Mouse (Mus musculus) urinary bladder, postnatal 25 days (tissue): ENCODE data around the gene Meox2.
"Not testable (repeated sequence)": the region's sequence is repeated elsewhere in the genome, so short reads cannot be mapped to it uniquely, and the experiment has no call there.

ENCODE experiments used
- DNase-seq: peaks from one replicate; pipeline ENCODE4 v3.0.0; 2022; ENCODE audit warnings: low spot score

Meox2 gene

GRCm38 (mm10) chr12:37108390-37108738 lies at the start of gene Meox2:
Gene Meox2 (plus strand): TSS chr12:37108540.
- DNase-seq = no peak

- DNase-seq = no peak
Observed at GRCm38 (mm10) chr12:37072636-37073035, 35.7 kb upstream of the Meox2 start.

DNA sequence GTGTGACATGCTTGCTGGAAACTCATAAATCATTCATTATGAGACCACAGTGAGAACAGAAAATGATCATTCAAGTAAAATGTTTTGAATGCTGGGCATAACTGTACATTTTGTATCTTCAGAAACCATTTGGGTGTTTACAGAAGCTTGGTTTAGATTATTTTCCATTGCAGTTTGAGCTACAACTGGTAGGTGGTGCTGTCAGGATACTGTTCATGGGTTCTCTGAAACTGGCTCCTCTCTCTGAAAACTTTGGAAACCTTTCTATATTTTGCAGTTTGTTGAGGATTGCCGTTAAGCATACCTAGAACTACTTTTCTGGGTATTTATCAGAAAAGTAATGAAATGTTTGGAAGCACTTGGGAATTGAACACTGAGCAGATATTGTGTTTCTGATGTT lies 31.0 kb upstream of the Meox2 start:
- no peak for DNase-seq

GRCm38 (mm10) chr12:37080005-37080404 lies 28.3 kb upstream of the Meox2 start:
- DNase-seq = not testable (repeated sequence)

DNA sequence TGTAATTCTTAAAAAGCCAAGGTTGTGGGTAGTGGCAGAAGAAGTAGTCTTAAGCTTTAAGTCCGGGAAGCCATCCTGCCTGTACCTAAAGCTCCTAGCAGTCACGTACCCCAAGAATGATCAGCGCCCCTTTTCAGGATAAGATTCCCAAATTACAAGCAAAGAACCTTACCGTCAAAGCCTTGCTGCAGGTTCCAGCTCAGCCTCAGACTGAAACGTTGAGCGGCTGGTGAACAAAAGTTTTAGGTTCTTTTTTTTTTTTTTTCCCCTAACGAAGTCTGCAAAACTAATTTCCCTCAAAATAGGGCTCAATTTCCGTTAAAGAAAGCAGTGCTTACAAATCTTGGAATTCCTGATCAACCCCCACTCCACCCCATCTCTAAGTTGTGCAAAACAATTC lies 1.8 kb upstream of the Meox2 start:
- no peak for DNase-seq

DNA sequence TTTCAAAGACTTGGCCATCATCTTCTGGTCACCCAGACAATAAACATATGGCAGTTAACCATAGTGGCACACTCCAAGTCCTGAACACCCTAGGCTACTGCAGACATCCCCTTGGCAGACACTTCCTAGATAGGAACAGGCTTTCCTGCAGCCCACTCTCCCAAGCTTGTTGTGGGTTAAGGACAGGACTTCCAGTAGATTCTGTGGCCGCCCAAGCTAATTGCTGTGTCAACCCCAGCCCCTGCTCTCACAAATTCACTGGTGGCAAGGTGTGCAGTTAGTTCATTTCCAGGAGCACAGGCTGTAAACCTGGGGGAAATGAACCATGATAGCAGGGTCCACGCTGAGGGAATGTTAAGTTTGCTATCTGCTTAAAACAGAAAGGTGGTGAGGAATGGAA lies 1.2 kb upstream of the Meox2 start:
- no peak for DNase-seq

GRCm38 (mm10) chr12:37107713-37108389 lies 489 bp upstream of the Meox2 start:
- DNase-seq = no peak

DNA sequence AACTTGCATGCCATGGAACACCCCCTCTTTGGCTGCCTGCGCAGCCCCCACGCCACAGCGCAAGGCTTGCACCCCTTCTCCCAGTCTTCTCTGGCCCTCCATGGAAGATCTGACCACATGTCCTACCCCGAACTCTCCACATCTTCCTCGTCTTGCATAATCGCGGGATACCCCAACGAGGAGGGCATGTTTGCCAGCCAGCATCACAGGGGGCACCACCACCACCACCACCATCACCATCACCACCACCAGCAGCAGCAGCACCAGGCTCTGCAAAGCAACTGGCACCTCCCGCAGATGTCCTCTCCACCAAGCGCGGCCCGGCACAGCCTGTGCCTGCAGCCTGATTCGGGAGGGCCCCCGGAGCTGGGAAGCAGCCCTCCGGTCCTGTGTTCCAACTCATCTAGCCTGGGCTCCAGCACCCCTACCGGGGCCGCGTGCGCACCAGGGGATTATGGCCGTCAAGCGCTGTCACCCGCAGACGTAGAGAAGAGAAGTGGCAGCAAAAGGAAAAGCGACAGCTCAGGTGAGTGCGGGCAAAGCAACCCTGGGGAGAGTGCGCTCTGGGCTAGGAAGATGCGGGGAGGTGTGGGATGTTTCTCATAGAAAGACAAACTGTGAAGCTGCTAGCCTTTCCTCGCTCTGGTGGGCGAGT lies 606 bp downstream of the Meox2 start:
- DNase-seq = no peak

DNA sequence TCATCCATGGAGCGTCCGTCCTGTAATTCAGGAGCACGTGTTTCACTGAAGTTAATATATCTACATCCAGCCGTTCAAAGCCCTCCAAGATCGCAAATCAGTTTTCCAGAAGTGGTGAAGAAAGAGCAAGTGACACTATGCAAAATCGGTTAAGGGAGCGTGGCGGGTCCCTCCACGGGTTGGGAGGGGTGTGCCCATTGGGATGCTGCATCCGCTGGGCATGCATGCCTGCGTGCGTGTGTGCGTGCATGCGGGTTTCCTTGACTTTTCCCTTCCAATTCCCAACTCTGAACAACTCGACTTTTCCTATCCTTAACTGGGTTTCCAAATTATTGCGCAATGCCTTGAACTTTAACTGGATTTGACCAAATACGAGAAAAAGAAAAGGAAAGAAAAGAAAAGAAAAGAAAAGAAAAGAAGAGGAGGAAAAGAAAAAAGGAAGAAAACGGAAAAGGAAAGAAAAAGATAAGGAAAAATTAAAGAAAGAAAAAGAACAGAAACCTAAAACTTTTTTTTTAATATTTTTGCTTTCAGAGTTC lies 1.2 kb downstream of the Meox2 start:
- DNase-seq = no peak

DNA sequence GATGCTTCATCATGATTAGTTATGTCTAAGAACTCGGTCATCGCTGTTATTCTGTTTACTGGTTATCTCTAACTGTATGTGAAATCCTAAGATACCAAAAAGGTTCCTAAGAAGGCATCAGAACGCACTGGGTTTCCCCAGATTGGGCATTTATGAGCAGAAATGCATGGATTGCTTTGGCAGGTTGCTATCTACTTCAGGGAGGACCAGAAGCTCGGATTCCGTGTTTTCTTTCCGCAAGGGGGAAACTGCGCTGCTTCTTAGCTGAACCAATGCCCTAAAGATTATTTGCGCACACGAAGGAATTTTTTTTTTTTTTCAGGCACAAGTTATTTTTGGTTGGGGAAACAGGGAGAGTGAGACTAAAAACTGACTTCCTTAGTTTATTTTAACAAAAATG lies 2.6 kb downstream of the Meox2 start:
- DNase-seq = no peak

GRCm38 (mm10) chr12:37119246-37119645 lies 10.9 kb downstream of the Meox2 start:
- no peak for DNase-seq

DNA sequence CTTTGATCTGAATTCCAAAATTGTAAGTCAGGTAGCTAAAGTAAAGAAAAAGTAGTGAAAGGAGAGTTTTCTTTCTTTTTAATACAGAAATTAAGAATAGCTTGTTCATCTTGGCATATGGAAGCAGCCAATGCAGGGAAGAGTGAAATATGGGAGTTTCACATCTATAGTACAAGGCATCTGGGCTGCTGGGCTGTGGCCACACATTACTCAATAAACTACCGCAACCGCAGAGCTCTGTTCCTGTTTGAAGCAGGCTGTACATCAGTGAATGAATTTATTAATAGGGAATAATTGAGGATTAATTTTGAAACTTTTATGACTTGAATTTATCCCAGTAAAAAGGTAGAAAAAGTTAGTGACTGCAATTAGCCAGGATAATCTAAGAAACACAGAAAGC lies 15.4 kb downstream of the Meox2 start:
- no peak for DNase-seq

- DNase-seq = no peak
Observed at GRCm38 (mm10) chr12:37142080-37142703, 33.9 kb downstream of the Meox2 start.

DNA sequence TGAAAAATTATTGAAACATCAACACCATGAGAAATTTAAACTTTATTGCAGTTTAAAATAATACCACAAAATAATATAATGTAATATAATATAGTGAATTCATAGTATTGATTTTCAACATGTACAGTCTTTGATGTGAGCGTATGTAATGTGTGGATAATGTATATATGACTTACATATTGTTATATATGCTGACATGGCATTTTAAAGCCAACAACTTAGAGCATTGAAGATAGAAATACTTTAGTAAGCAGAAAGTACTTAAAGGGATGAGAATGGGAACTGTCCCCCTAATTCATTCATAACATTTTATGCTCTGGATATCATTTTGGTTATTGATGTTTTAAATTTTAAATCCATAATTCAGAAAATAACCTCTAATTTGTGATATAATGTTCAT lies 35.5 kb downstream of the Meox2 start:
- no peak for DNase-seq

DNA sequence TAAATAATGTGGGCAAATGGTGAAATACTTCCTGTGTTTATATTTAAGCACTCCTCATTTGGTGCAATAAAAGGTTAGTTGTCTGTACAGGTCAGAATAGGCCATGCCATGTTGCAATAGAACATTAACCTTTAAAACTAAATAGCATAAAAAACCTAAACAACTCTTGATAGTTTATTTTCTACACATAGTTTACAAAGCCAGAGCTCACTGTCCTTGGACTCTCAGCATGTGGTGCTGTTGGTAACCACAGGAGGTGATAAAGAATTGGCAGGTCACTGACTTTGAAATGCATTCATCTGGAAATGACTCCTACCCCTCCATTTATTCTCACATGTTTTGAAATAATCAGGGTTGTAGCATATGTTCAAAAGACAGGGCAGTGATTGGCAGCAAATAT lies 59.4 kb downstream of the Meox2 start:
- DNase-seq = no peak

- no peak for DNase-seq
Observed at GRCm38 (mm10) chr12:37173324-37173723, 65.0 kb downstream of the Meox2 start.

DNA sequence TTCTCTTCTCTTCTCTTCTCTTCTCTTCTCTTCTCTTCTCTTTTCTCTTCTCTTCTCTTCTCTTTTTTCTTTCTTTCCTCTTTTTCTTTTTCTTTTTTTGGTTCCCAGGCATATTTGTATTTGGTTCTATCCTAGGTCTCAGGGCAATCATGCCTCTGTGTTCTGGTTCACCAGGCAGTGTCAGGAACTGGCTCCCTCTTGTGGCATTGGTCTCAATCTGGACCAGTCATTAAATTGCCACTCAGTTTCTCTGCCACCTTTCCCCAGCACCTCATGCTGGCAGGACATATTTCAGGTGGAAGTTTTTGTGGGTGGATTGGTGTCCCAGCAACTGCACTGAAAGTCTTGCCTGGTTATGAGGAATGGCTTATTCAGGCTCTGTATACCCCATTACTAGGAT lies 75.3 kb downstream of the Meox2 start:
- DNase-seq = no peak

DNA sequence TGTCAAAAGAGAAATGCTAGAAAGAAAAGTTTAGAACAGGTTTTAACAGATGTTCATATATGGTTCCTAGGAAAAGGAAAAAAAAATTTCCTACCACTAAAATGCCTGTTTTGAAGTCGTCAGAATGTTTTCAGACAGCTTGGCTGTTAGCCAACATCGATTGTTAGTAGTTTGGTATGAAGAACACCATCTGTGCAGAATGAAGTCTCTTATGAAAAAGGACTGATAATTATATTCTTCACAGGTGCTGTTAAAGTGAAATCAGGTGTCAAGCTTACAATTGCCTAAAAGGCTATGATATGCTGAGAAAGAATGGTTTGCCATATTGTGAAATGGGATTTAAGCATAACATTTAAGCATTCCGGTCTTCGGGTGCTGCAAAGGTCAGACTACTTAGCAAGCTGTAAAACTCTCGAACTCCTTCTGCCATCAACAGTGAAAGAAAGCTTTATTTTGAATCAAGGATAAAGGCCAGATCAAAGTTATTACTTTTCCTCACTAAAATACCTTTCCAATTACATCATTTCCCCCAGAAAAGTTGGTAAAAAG lies 80.7 kb downstream of the Meox2 start:
- no peak for DNase-seq
